Mouse (Mus musculus) common myeloid progenitor, adult 5-6 weeks (primary cell): ENCODE measurements around the gene Npc2. TPM values are rescaled to one million over a fixed set of nuclear protein-coding genes. Genes with fewer than 3 reads are reported as not detected.
A peak's percentile ranks its signal among the peaks of the same experiment; 100 is the strongest.

Source experiments
- ATAC-seq: replicated peaks from 2 replicates; pipeline ENCODE4 v1.8.0; 2016; ENCODE audit warnings: low read depth, mild to moderate bottlenecking, moderate TSS enrichment, inconsistent platforms; ENCODE audit not compliant: poor library complexity, severe bottlenecking
- total RNA-seq: library from RNA; stranded (forward); fragments of 200-1000, 187-1606 nt; gene quantifications from 2 replicates; pipeline ENCODE4 v1.2.3, GENCODE M21; 2017

Gene Npc2
- 46.6 and 49.1 TPM in 2 replicates for total RNA-seq

- peak; percentile 95 for ATAC-seq
Measured at GRCm38 (mm10) chr12:84772726-84773441, at the start of gene Npc2, which contains the start of gene Isca2. TSS of gene Npc2 (minus strand) at chr12:84773152. TSS of gene Isca2 (plus strand) at chr12:84773251.

- peak; percentile 80 for ATAC-seq
Measured at GRCm38 (mm10) chr12:84819236-84820168, 46.5 kb upstream of the Npc2 start.

- ATAC-seq: no peak
Measured at GRCm38 (mm10) chr12:84818496-84818895, 45.5 kb upstream of the Npc2 start.

- ATAC-seq: no peak
Measured at GRCm38 (mm10) chr12:84814663-84815325, 41.8 kb upstream of the Npc2 start.

GRCm38 (mm10) chr12:84813773-84814172, 40.8 kb upstream of the Npc2 start:
- peak; percentile 54; the same call in 1 of the 2 replicates for ATAC-seq

- no peak for ATAC-seq
Measured at GRCm38 (mm10) chr12:84812004-84812403, 39.1 kb upstream of the Npc2 start.

GRCm38 (mm10) chr12:84811510-84811909, 38.6 kb upstream of the Npc2 start:
- no peak for ATAC-seq

GRCm38 (mm10) chr12:84810810-84811209, 37.9 kb upstream of the Npc2 start:
- ATAC-seq: no peak

GRCm38 (mm10) chr12:84809033-84809432, 36.1 kb upstream of the Npc2 start:
- peak; percentile 67 for ATAC-seq

GRCm38 (mm10) chr12:84807351-84807750, 34.4 kb upstream of the Npc2 start:
- no peak for ATAC-seq

GRCm38 (mm10) chr12:84806726-84807125, 33.8 kb upstream of the Npc2 start:
- no peak for ATAC-seq

- no peak for ATAC-seq
Measured at GRCm38 (mm10) chr12:84806010-84806409, 33.1 kb upstream of the Npc2 start.

- ATAC-seq: no peak
Measured at GRCm38 (mm10) chr12:84805228-84805842, 32.4 kb upstream of the Npc2 start.

- 0 out of 2 replicates have a peak, but pooled peaks have one; percentile 20 for ATAC-seq
Measured at GRCm38 (mm10) chr12:84802625-84803024, 29.7 kb upstream of the Npc2 start.

GRCm38 (mm10) chr12:84801532-84802110, 28.7 kb upstream of the Npc2 start:
- no peak for ATAC-seq

GRCm38 (mm10) chr12:84800419-84800818, 27.5 kb upstream of the Npc2 start:
- ATAC-seq: no peak

- no peak for ATAC-seq
Measured at GRCm38 (mm10) chr12:84799086-84799485, 26.1 kb upstream of the Npc2 start.

GRCm38 (mm10) chr12:84794647-84795046, 21.7 kb upstream of the Npc2 start:
- no peak for ATAC-seq

GRCm38 (mm10) chr12:84792629-84793028, 19.7 kb upstream of the Npc2 start:
- no peak for ATAC-seq

GRCm38 (mm10) chr12:84790853-84791252, 17.9 kb upstream of the Npc2 start:
- no peak for ATAC-seq
